In genomic region chrX:75514179-75514972, GRCm38 (mm10) we compare ENCODE assay signal across 8 mouse cellular contexts. TPM values are rescaled to one million over a fixed set of nuclear protein-coding genes. Genes with fewer than 3 reads are reported as not detected.
DNase-seq lines count a peak whose midpoint lies in the region; ATAC-seq lines count a peak whose summit lies in the region.

Vbp1 (plus strand) TSS chrX:75514299.

- peak; percentile 99 for ATAC-seq in hindbrain, embryonic 11.5 days (ENCODE audit: low FRiP score)

- peak; percentile 89 for DNase-seq in Muller cell, postnatal 12 days (ENCODE audit: inconsistent ontology term)
- DNase-seq in cerebellum, adult 9-11 months = peak; percentile 91
- peak; percentile 88 to 91 for DNase-seq in frontal cortex, adult 2 months (ENCODE audit: extremely low spot score in 1 of 2, low spot score in 1 of 2)
- peak; percentile 83 for DNase-seq in hindbrain, embryonic 11.5 days (ENCODE audit: low spot score)
- peak; percentile 81 to 82 for DNase-seq in layer of hippocampus, postnatal 10 days (ENCODE audit: low spot score in 2 of 2)
- DNase-seq in lung, postnatal 10 days = peak; percentile 93
- DNase-seq in ovary, postnatal 36 days (ENCODE audit: low spot score) = peak; percentile 72
- DNase-seq in thymus, postnatal 25 days = peak; percentile 85

- no peaks in the 10 kb centered on the region for H3K27me3 ChIP-seq in hindbrain, embryonic 11.5 days (ENCODE audit: control insufficient read depth, insufficient read depth, low read length)

- H3K4me3 ChIP-seq in hindbrain, embryonic 11.5 days (ENCODE audit: low read depth, low read length) = peak within 1 kb of the TSS; percentile 48

- no peaks in the 10 kb centered on the region for H3K36me3 ChIP-seq in hindbrain, embryonic 11.5 days (ENCODE audit: control insufficient read depth, insufficient read depth, low read length)

- no peaks in the 10 kb centered on the region for H3K4me1 ChIP-seq in hindbrain, embryonic 11.5 days (replicated peaks; ENCODE audit: control insufficient read depth, insufficient read depth, low read length)

- H3K9me3 ChIP-seq in hindbrain, embryonic 11.5 days (ENCODE audit: control insufficient read depth, low read length) = no peaks in the 10 kb centered on the region

- peak within 1 kb of the TSS; percentile 64 for H3K9ac ChIP-seq in hindbrain, embryonic 11.5 days (ENCODE audit: low read depth, low read length)

- 10% methylated on average over 37 of the region's 37 CpGs for WGBS in hindbrain, embryonic 11.5 days

- H3K4me2 ChIP-seq in hindbrain, embryonic 11.5 days (replicated peaks; ENCODE audit: low read depth, low read length) = peak within 1 kb of the TSS; percentile 14; the same call in 1 of the 2 replicates

- peak within 1 kb of the TSS; percentile 79 for H3K27ac ChIP-seq in hindbrain, embryonic 11.5 days (ENCODE audit: low read depth, low read length)

RNA-seq across cellular contexts. Expression of gene Vbp1, which starts in this region (rescaled TPM):
- 68.0 and 75.7 TPM in 2 replicates for polyA plus RNA-seq in frontal cortex, adult 2 months (2012; rRNA removed)
- polyA plus RNA-seq in hindbrain, embryonic 11.5 days (2014; fragmentation: Nextera tagmentation; extraction: Ambion mirVana) = 297 and 300 TPM in 2 replicates
- 10 to 100 TPM; 79.7 to 89.3 TPM for total RNA-seq in layer of hippocampus, postnatal 10 days (2021)

Comparison
In these comparisons a context has a peak if more than half of its experiments do, and no peak if none do; other contexts are left out.
1. Peak in every context shown above with its lines: DNase-seq, ATAC-seq, H3K4me3 ChIP-seq and H3K27ac ChIP-seq.